Mouse (Mus musculus) midbrain, embryonic 16.5 days (tissue): Measurements from ENCODE around the gene Aqp7. TPM values are rescaled to one million over a fixed set of nuclear protein-coding genes. Genes with fewer than 3 reads are reported as not detected.
"Not testable (repeated sequence)": the region's sequence is repeated elsewhere in the genome, so short reads cannot be mapped to it uniquely, and the experiment has no call there.

Experiments
- ATAC-seq: fragments of 200-750 bp; cut with Nextera tagmentation; 2 replicates; pipeline ENCODE4 v1.8.0; 2017; ENCODE audit warnings: moderate TSS enrichment
- H3K27ac ChIP-seq: fragments of 300-500 bp; sonication (generic); 2 replicates; pipeline ENCODE4 v1.5.1; 2014; ENCODE audit warnings: mild to moderate bottlenecking, low read length, mixed read lengths
- H3K27me3 ChIP-seq: fragments of 300-500 bp; sonication (generic); 2 replicates; pipeline ENCODE4 v1.6.1; 2014; ENCODE audit warnings: low read depth, low read length, mixed read lengths; ENCODE audit not compliant: control insufficient read depth, insufficient read depth
- H3K36me3 ChIP-seq: fragments of 300-500 bp; sonication (generic); 2 replicates; pipeline ENCODE4 v1.6.1; 2014; ENCODE audit warnings: mild to moderate bottlenecking, low read length, moderate library complexity, mixed read lengths; ENCODE audit not compliant: control insufficient read depth, insufficient read depth
- H3K4me1 ChIP-seq: fragments of 300-500 bp; sonication (generic); 2 replicates; pipeline ENCODE4 v1.6.1; 2014; ENCODE audit warnings: mild to moderate bottlenecking, low read length, mixed read lengths; ENCODE audit not compliant: control insufficient read depth, insufficient read depth
- H3K4me2 ChIP-seq: fragments of 300-500 bp; sonication (generic); 2 replicates; pipeline ENCODE4 v1.6.1; 2014; ENCODE audit warnings: mild to moderate bottlenecking, low read length, mixed read lengths
- H3K4me3 ChIP-seq: fragments of 300-500 bp; sonication (generic); 2 replicates; pipeline ENCODE4 v1.5.1; 2014; ENCODE audit warnings: low read depth, mild to moderate bottlenecking, low read length, moderate library complexity, mixed read lengths
- H3K9ac ChIP-seq: fragments of 300-500 bp; sonication (generic); 2 replicates; pipeline ENCODE4 v1.6.1; 2014; ENCODE audit warnings: low read depth, low read length, mixed read lengths
- H3K9me3 ChIP-seq: fragments of 300-500 bp; sonication (generic); replicated peaks from 2 replicates; pipeline ENCODE4 v1.6.1; 2014; ENCODE audit warnings: mild to moderate bottlenecking, low read length, mixed read lengths; ENCODE audit not compliant: control insufficient read depth, poor library complexity, severe bottlenecking
- WGBS: fragments of 180-500 bp; shearing (Covaris S2); extraction: QIAGEN DNeasy Blood & Tissue Kit; methylation state at CpG from one replicate; pipeline ENCODE4 v1.1.7; 2014; 5-methylcytosine and 5-hydroxymethylcytosine counted together
- polyA plus RNA-seq: library from polyadenylated mRNA; unstranded; fragments of >200 nt; fragmentation: Nextera tagmentation; extraction: Ambion mirVana; gene quantifications from 2 replicates; pipeline ENCODE4 v1.2.1, GENCODE M21; 2015

Aqp7 gene
- polyA plus RNA-seq, 1 experiment from 2014 or later, result not detected

GRCm38 (mm10) chr4:41087459-41088298 lies 39.7 kb upstream of the Aqp7 start:
- 88% methylated on average over 16 of the region's 16 CpGs for WGBS
- no peaks in the 10 kb centered on the region for H3K27me3 ChIP-seq
- ATAC-seq, result no peak
- no peak overlapping the region for H3K9ac ChIP-seq
- no peaks in the 10 kb centered on the region for H3K4me1 ChIP-seq
- H3K36me3 ChIP-seq, result no peaks in the 10 kb centered on the region
- H3K4me3 ChIP-seq, result no peak overlapping the region
- no peak overlapping the region for H3K27ac ChIP-seq
- H3K4me2 ChIP-seq, result no peak overlapping the region
- no peaks in the 10 kb centered on the region for H3K9me3 ChIP-seq

DNA sequence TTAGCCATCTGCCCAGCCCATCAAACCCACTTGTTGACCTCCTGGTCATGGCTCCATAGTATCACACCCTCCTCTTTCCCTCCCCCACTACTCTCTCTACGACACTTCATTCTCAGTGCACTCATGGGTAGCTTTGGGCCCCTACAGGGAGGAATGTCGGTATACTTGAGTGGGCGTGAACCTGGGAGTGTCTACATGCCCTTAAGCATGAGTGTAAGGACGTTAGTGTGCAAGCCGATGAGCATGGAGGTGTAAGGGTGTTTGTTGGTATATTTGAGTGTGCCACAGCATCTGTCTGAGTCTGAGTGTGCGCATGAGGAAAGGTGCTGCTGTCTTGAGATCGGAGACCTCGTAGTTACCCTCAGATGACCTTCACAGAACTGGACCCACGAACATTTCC lies 39.0 kb upstream of the Aqp7 start:
- WGBS, result 80% methylated on average over 9 of the region's 9 CpGs
- Histone ChIP-seq H3K4me2 (no peak overlapping the region), H3K9me3 (no peaks in the 10 kb centered on the region), H3K36me3 (no peaks in the 10 kb centered on the region), H3K27me3 (no peaks in the 10 kb centered on the region), H3K27ac (no peak overlapping the region), H3K4me3 (no peak overlapping the region), H3K9ac (no peak overlapping the region), H3K4me1 (no peaks in the 10 kb centered on the region)
- no peak for ATAC-seq

DNA sequence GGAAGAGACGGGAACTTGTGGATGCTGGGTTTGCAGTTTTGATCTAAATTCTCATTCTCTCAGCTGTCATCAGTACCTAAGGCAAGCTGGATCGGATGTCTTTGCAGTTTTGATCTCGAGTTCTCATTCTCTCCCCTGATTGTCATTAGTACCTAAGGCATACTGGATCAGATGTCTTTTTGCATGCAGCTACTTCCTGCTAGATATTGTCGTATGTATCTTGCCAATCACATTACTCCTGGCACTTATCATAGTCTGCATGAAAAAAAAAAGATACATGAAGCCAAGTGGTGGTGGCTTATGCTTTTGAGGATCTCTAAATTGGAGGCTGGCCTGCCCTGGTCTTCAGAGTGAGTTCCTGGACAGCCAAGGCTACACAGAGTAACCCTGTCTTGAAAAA lies 36.9 kb upstream of the Aqp7 start:
- H3K4me3 ChIP-seq, result no peak overlapping the region
- no peak overlapping the region for H3K9ac ChIP-seq
- ATAC-seq, result no peak
- H3K27ac ChIP-seq, result no peak overlapping the region
- no peaks in the 10 kb centered on the region for H3K9me3 ChIP-seq
- H3K27me3 ChIP-seq, result no peaks in the 10 kb centered on the region
- H3K4me1 ChIP-seq, result no peaks in the 10 kb centered on the region
- H3K4me2 ChIP-seq, result no peak overlapping the region
- no peaks in the 10 kb centered on the region for H3K36me3 ChIP-seq
- WGBS, result 88% methylated on average over 4 of the region's 4 CpGs

DNA sequence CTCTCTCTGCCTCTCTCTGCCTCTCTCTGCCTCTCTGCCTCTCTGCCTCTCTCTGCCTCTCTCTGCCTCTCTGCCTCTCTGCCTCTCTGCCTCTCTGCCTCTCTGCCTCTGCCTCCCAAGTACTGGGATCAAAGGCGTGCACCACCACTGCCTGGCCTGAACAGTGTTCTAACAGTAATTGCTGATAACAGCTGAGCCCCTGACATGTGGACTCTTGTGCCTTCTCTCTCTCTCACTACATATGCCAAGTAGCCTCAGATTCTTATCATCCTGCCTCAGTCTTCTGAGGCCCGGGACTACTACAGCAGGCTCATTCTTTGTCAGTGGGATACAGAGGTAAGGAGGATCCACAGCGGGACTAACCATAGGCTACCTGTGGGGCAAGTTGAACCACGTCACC lies 34.9 kb upstream of the Aqp7 start:
- not testable (repeated sequence) for H3K9me3 ChIP-seq, H3K36me3 ChIP-seq, H3K27me3 ChIP-seq, H3K4me1 ChIP-seq, ATAC-seq, H3K4me3 ChIP-seq, H3K27ac ChIP-seq, H3K4me2 ChIP-seq, H3K9ac ChIP-seq
- 70% methylated on average over 4 of the region's 4 CpGs for WGBS

- H3K4me1 ChIP-seq, result no peaks in the 10 kb centered on the region
- no peak overlapping the region for H3K9ac ChIP-seq
- no peaks in the 10 kb centered on the region for H3K27me3 ChIP-seq
- H3K27ac ChIP-seq, result no peak overlapping the region
- H3K36me3 ChIP-seq, result no peaks in the 10 kb centered on the region
- ATAC-seq, result no peak
- H3K4me2 ChIP-seq, result no peak overlapping the region
- H3K9me3 ChIP-seq, result no peaks in the 10 kb centered on the region
- H3K4me3 ChIP-seq, result no peak overlapping the region
- WGBS, result 91% methylated on average over 5 of the region's 5 CpGs
These were observed 33.8 kb upstream of the Aqp7 start for GRCm38 (mm10) chr4:41081733-41082132.

- no peak for ATAC-seq
- Histone ChIP-seq H3K27ac (no peak overlapping the region), H3K4me3 (no peak overlapping the region), H3K9me3 (no peaks in the 10 kb centered on the region), H3K4me2 (no peak overlapping the region), H3K4me1 (no peaks in the 10 kb centered on the region), H3K9ac (no peak overlapping the region), H3K36me3 (no peaks in the 10 kb centered on the region), H3K27me3 (no peaks in the 10 kb centered on the region)
- 76% methylated on average over 6 of the region's 6 CpGs for WGBS
These were observed 30.8 kb upstream of the Aqp7 start for GRCm38 (mm10) chr4:41078726-41079125.

DNA sequence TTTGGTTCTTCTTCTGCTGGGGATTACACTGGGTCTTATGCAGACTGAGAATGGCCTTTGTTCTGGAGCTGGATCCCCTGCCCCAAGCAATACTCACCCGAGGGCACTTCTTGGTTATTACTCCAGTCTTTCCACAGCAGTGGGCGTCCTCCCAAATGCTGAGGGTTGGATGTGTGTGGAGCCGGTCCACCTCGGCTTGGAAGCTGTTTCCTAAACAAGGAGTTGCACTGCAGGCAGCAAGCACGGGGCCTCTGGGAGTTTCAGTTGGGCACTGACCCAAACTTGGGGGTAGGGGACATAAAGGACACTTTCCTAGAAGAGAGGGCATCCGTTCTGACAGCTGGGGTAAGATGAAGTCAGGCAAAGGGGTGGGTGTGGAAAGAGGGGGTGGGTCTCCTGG lies 26.5 kb upstream of the Aqp7 start:
- H3K4me1 ChIP-seq, result no peaks in the 10 kb centered on the region
- 71% methylated on average over 6 of the region's 6 CpGs for WGBS
- H3K36me3 ChIP-seq, result no peaks in the 10 kb centered on the region
- H3K27me3 ChIP-seq, result no peaks in the 10 kb centered on the region
- ATAC-seq, result no peak
- H3K4me3 ChIP-seq, result no peak overlapping the region
- no peak overlapping the region for H3K9ac ChIP-seq
- no peak overlapping the region for H3K27ac ChIP-seq
- no peak overlapping the region for H3K4me2 ChIP-seq
- H3K9me3 ChIP-seq, result no peaks in the 10 kb centered on the region

GRCm38 (mm10) chr4:41073008-41073817 lies 25.3 kb upstream of the Aqp7 start:
- 80% methylated on average over 12 of the region's 12 CpGs for WGBS
- no peak overlapping the region for H3K4me3 ChIP-seq
- H3K9me3 ChIP-seq, result no peaks in the 10 kb centered on the region
- H3K4me2 ChIP-seq, result no peak overlapping the region
- no peaks in the 10 kb centered on the region for H3K36me3 ChIP-seq
- H3K4me1 ChIP-seq, result no peaks in the 10 kb centered on the region
- no peak for ATAC-seq
- H3K27ac ChIP-seq, result no peak overlapping the region
- no peaks in the 10 kb centered on the region for H3K27me3 ChIP-seq
- H3K9ac ChIP-seq, result no peak overlapping the region
